Mouse (Mus musculus): Measurements from ENCODE around the gene Asdurf. TPM values are rescaled to one million over a fixed set of nuclear protein-coding genes. Genes with fewer than 3 reads are reported as not detected.

The Asdurf gene
- total RNA-seq, 2 experiments from 2014 or later, result not detected

Other genes with a start within 250 kb of the Asdurf start
- gene 1700019A02Rik, start 165.0 kb downstream of the Asdurf start, total RNA-seq (2021), result not detected
- gene Pms1, start 55.6 kb downstream of the Asdurf start, total RNA-seq (2021), result 10 to 100 TPM; 10.8 to 11.1 TPM
- gene Ormdl1, start 55.5 kb downstream of the Asdurf start, total RNA-seq (2021), result 1 to 10 TPM; 7.0 to 7.2 TPM
- gene Gm28778, start 55.5 kb downstream of the Asdurf start, total RNA-seq (2021), result not detected
- 10 to 100 TPM; 18.7 to 20.3 TPM for gene Osgepl1, start 39.0 kb downstream of the Asdurf start, total RNA-seq (2021)
- under 1 TPM in 1 of 2 experiments, not detected in 1; 0.23 TPM for gene Gm28551, start within 50 bp of the Asdurf start, total RNA-seq (2021)
- gene Asnsd1, start 133 bp upstream of the Asdurf start, total RNA-seq (2021), result 10 to 100 TPM; 30.0 to 31.7 TPM